Mouse (Mus musculus) megakaryocyte-erythroid progenitor cell, adult 5-6 weeks (primary cell): ENCODE measurements around the gene Fam172a. TPM values are rescaled to one million over a fixed set of nuclear protein-coding genes. Genes with fewer than 3 reads are reported as not detected.

Experiments
- ATAC-seq: replicated peaks from 2 replicates; pipeline ENCODE4 v1.8.0; 2016; ENCODE audit warnings: mild to moderate bottlenecking, inconsistent platforms; ENCODE audit not compliant: severe bottlenecking, poor library complexity, low FRiP score, low TSS enrichment
- total RNA-seq, 2 experiments: library from RNA; stranded (forward) in 1 of 2; stranded (reverse) in 1 of 2; fragments of 200-1000, 215-1000 nt in 1 of 2; fragments of >200 nt in 1 of 2; fragmentation: Nextera tagmentation in 1 of 2; gene quantifications; 2 replicates each; pipeline ENCODE4 v1.2.3; 2014 to 2017

Fam172a gene
- total RNA-seq, 2 experiments from 2014 or later: 29.0 to 31.2 TPM

GRCm38 (mm10) chr13:78194135-78194849, 492.5 kb downstream of the Fam172a start:
- no peak for ATAC-seq

GRCm38 (mm10) chr13:78194850-78195600, 493.2 kb downstream of the Fam172a start:
- no peak for ATAC-seq

GRCm38 (mm10) chr13:78195601-78196115, 493.8 kb downstream of the Fam172a start:
- no peak for ATAC-seq

- no peak for ATAC-seq
These were observed 494.5 kb downstream of the Fam172a start for GRCm38 (mm10) chr13:78196236-78196796.

- no peak for ATAC-seq
These were observed 495.5 kb downstream of the Fam172a start for GRCm38 (mm10) chr13:78197286-78197818.

- ATAC-seq: no peak
These were observed 496.1 kb downstream of the Fam172a start for GRCm38 (mm10) chr13:78197819-78198390.

- ATAC-seq: no peak
These were observed 496.6 kb downstream of the Fam172a start for GRCm38 (mm10) chr13:78198391-78198870.

GRCm38 (mm10) chr13:78198871-78199641, 497.2 kb downstream of the Fam172a start:
- no peak for ATAC-seq

GRCm38 (mm10) chr13:78199642-78200160, 497.9 kb downstream of the Fam172a start, which contains the start of gene Nr2f1:
Gene Nr2f1, minus strand, starts transcription at chr13:78199757.
- ATAC-seq: no peak

- ATAC-seq: 0 out of 2 replicates have a peak, but pooled peaks have one; percentile 48
These were observed 498.6 kb downstream of the Fam172a start for GRCm38 (mm10) chr13:78200407-78200806.

GRCm38 (mm10) chr13:78200991-78201870, 499.4 kb downstream of the Fam172a start:
- ATAC-seq: peak; percentile 83

- no peak for ATAC-seq
These were observed 500.2 kb downstream of the Fam172a start for GRCm38 (mm10) chr13:78201871-78202565.

GRCm38 (mm10) chr13:78202574-78203347, 500.9 kb downstream of the Fam172a start:
- ATAC-seq: no peak

- 0 out of 2 replicates have a peak, but pooled peaks have one; percentile 28 for ATAC-seq
These were observed 501.7 kb downstream of the Fam172a start for GRCm38 (mm10) chr13:78203348-78204061.

GRCm38 (mm10) chr13:78205426-78205825, 503.6 kb downstream of the Fam172a start:
- ATAC-seq: no peak
